In the genomic region with DNA sequence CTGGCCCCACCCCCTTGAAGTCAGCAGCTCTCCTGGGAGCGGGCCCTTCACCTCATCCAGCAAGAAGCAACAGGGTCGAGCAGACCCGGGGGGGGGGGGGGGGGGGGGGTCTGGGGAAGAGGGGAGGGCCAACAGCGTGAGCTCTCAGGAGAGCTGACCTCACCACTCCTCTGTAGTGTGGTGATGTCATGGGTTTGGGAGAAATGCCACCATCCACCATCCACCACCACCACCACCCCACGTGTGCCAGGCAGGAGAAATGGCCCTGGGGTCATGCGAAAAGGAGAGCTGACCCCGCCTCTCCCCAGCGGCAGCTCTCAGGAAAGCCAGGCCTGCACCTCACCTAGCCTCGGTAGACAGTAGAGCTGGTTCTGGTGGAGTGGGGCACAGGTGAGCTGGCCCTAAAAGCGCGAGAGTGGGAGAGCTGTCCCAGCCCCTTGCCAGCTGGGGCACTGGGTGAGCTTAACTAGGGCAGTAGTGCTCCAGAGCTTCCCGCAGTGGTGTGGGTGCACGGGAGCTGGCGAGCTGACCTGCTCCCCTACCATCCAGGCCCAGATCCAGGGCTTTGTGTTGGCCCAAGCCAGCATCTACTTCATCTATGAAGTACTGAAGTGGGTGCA, we compare ENCODE assay signal across 22 mouse cellular contexts. TPM values are rescaled to one million over a fixed set of nuclear protein-coding genes. Genes with fewer than 3 reads are reported as not detected.
A peak's percentile ranks its signal among the peaks of the same experiment; 100 is the strongest.
DNase-seq lines count a peak whose midpoint lies in the region; ATAC-seq lines count a peak whose summit lies in the region.
"Had no signal": no experiment of that assay in that cellular context is flagged by ENCODE, and none has a peak within 500 bp of the region (broad histone marks: within the 10 kb centered on the region; RNA-seq: fewer than 3 reads in every experiment).

No protein-coding gene starts in this region.

- H3K4me3 ChIP-seq in hindbrain, embryonic 12.5 days = no peak overlapping the region
- no peak overlapping the region for H3K4me3 ChIP-seq in hindbrain, embryonic 10.5 days
- no peak overlapping the region for H3K4me3 ChIP-seq in lung, embryonic 15.5 days
- no peak overlapping the region for H3K4me3 ChIP-seq in stomach, embryonic 15.5 days (replicated peaks)
- H3K4me3 ChIP-seq: forebrain, embryonic 12.5 days; heart, embryonic 15.5 days; hindbrain, embryonic 15.5 days; intestine, embryonic 15.5 days; limb, embryonic 15.5 days had no signal

- no peak overlapping the region for H3K27ac ChIP-seq in hindbrain, embryonic 12.5 days
- no peak overlapping the region for H3K27ac ChIP-seq in hindbrain, embryonic 10.5 days
- H3K27ac ChIP-seq in lung, embryonic 15.5 days = no peak overlapping the region
- H3K27ac ChIP-seq in stomach, embryonic 15.5 days = no peak overlapping the region
- H3K27ac ChIP-seq: forebrain, embryonic 12.5 days; heart, embryonic 15.5 days; hindbrain, embryonic 15.5 days; intestine, embryonic 15.5 days; limb, embryonic 15.5 days had no signal

- H3K27me3 ChIP-seq in hindbrain, embryonic 12.5 days = no peaks in the 10 kb centered on the region
- no peaks in the 10 kb centered on the region for H3K27me3 ChIP-seq in hindbrain, embryonic 10.5 days (ENCODE audit: insufficient read depth, poor library complexity, severe bottlenecking)
- H3K27me3 ChIP-seq in lung, embryonic 15.5 days = no peaks in the 10 kb centered on the region
- no peaks in the 10 kb centered on the region for H3K27me3 ChIP-seq in stomach, embryonic 15.5 days (replicated peaks)
- H3K27me3 ChIP-seq: forebrain, embryonic 12.5 days; heart, embryonic 15.5 days; hindbrain, embryonic 15.5 days; intestine, embryonic 15.5 days; limb, embryonic 15.5 days; Patski had no signal

- H3K9ac ChIP-seq in hindbrain, embryonic 12.5 days = no peak overlapping the region
- H3K9ac ChIP-seq in lung, embryonic 15.5 days = no peak overlapping the region
- H3K9ac ChIP-seq in stomach, embryonic 15.5 days = no peak overlapping the region
- H3K9ac ChIP-seq: forebrain, embryonic 12.5 days; heart, embryonic 15.5 days; hindbrain, embryonic 15.5 days; intestine, embryonic 15.5 days; limb, embryonic 15.5 days; liver, postnatal 0 days had no signal

- no peak overlapping the region for H3K4me2 ChIP-seq in hindbrain, embryonic 12.5 days (replicated peaks)
- H3K4me2 ChIP-seq in lung, embryonic 15.5 days = no peak overlapping the region
- no peak overlapping the region for H3K4me2 ChIP-seq in stomach, embryonic 15.5 days
- H3K4me2 ChIP-seq: forebrain, embryonic 12.5 days; heart, embryonic 15.5 days; hindbrain, embryonic 15.5 days; intestine, embryonic 15.5 days; limb, embryonic 15.5 days had no signal

- 88% methylated on average over 13 of the region's 14 CpGs for WGBS in hindbrain, embryonic 12.5 days
- 90% methylated on average over 14 of the region's 14 CpGs for WGBS in hindbrain, embryonic 10.5 days
- 79% methylated on average over 13 of the region's 14 CpGs for WGBS in lung, embryonic 15.5 days
- 84% methylated on average over 12 of the region's 14 CpGs for WGBS in stomach, embryonic 15.5 days

- no peak for DNase-seq in cerebellum, postnatal 14 days
- no peak for DNase-seq in hindbrain, embryonic 10.5 days (ENCODE audit: low spot score)
- DNase-seq in lung, postnatal 14 days = no peak
- no peak for DNase-seq in testis, postnatal 14 days (ENCODE audit: low spot score)
- DNase-seq: adrenal gland, adult 8-10 months; cerebellum, adult 9-11 months; gastrocnemius, postnatal 10 days; heart, adult 18-20 months; liver, postnatal 0 days; lung, postnatal 4 days; right cerebral cortex, postnatal 4 days; thymus, postnatal 25 days had no signal

- ATAC-seq in cerebellum, adult (ENCODE audit: insufficient number of reproducible peaks, low FRiP score, low TSS enrichment) = 0 out of 2 replicates have a peak, but pooled peaks have one; percentile 50
- ATAC-seq in hindbrain, embryonic 12.5 days (ENCODE audit: low FRiP score) = peak; percentile 50; the same call in 1 of the 2 replicates
- ATAC-seq in lung, embryonic 15.5 days (ENCODE audit: borderline replicate concordance, extremely low read depth, low FRiP score, low TSS enrichment) = peak; percentile 63; the same call in 1 of the 2 replicates
- peak; percentile 14; the same call in 1 of the 2 replicates for ATAC-seq in stomach, embryonic 15.5 days (ENCODE audit: insufficient read depth, low FRiP score, low read depth)
- ATAC-seq: intestine, embryonic 15.5 days; liver, postnatal 0 days; Patski had no signal

- H3K9me3 ChIP-seq in hindbrain, embryonic 12.5 days (replicated peaks) = no peaks in the 10 kb centered on the region
- H3K9me3 ChIP-seq in hindbrain, embryonic 10.5 days = no peaks in the 10 kb centered on the region
- H3K9me3 ChIP-seq in lung, embryonic 15.5 days = no peaks in the 10 kb centered on the region
- H3K9me3 ChIP-seq in stomach, embryonic 15.5 days = no peaks in the 10 kb centered on the region
- H3K9me3 ChIP-seq: forebrain, embryonic 12.5 days; heart, embryonic 15.5 days; hindbrain, embryonic 15.5 days; intestine, embryonic 15.5 days; limb, embryonic 15.5 days had no signal

- no peaks in the 10 kb centered on the region for H3K36me3 ChIP-seq in hindbrain, embryonic 12.5 days
- H3K36me3 ChIP-seq in hindbrain, embryonic 10.5 days = no peaks in the 10 kb centered on the region
- H3K36me3 ChIP-seq in lung, embryonic 15.5 days = no peaks in the 10 kb centered on the region
- no peaks in the 10 kb centered on the region for H3K36me3 ChIP-seq in stomach, embryonic 15.5 days
- H3K36me3 ChIP-seq: forebrain, embryonic 12.5 days; heart, embryonic 15.5 days; hindbrain, embryonic 15.5 days; intestine, embryonic 15.5 days; limb, embryonic 15.5 days had no signal

- no peaks in the 10 kb centered on the region for H3K4me1 ChIP-seq in hindbrain, embryonic 12.5 days
- no peaks in the 10 kb centered on the region for H3K4me1 ChIP-seq in hindbrain, embryonic 10.5 days (replicated peaks)
- no peaks in the 10 kb centered on the region for H3K4me1 ChIP-seq in lung, embryonic 15.5 days
- H3K4me1 ChIP-seq in stomach, embryonic 15.5 days = no peaks in the 10 kb centered on the region
- H3K4me1 ChIP-seq: forebrain, embryonic 12.5 days; hindbrain, embryonic 15.5 days; intestine, embryonic 15.5 days; limb, embryonic 15.5 days had no signal

RNA-seq across cellular contexts. Expression of a gene that starts 11.8 kb away (rescaled TPM):
- polyA plus RNA-seq in hindbrain, embryonic 12.5 days (2016; fragmentation: Nextera tagmentation; extraction: Ambion mirVana) = 10.7 and 11.2 TPM in 2 replicates
- 4.8 and 6.0 TPM in 2 replicates for polyA plus RNA-seq in hindbrain, embryonic 10.5 days (2016; fragmentation: Nextera tagmentation; extraction: Ambion mirVana)
- 12.5 and 12.9 TPM in 2 replicates for polyA plus RNA-seq in lung, embryonic 15.5 days (2015; fragmentation: Nextera tagmentation; extraction: Ambion mirVana)
- polyA plus RNA-seq in stomach, embryonic 15.5 days (2015; fragmentation: Nextera tagmentation; extraction: Ambion mirVana) = 10.3 and 10.4 TPM in 2 replicates

RNA-seq across cellular contexts. Expression of a gene that starts 43.3 kb away (rescaled TPM):
- 89.2 and 100 TPM in 2 replicates for polyA plus RNA-seq in hindbrain, embryonic 12.5 days (2016; fragmentation: Nextera tagmentation; extraction: Ambion mirVana)
- 112 and 119 TPM in 2 replicates for polyA plus RNA-seq in hindbrain, embryonic 10.5 days (2016; fragmentation: Nextera tagmentation; extraction: Ambion mirVana)
- 85.6 and 92.5 TPM in 2 replicates for polyA plus RNA-seq in lung, embryonic 15.5 days (2015; fragmentation: Nextera tagmentation; extraction: Ambion mirVana)
- 101 and 111 TPM in 2 replicates for polyA plus RNA-seq in stomach, embryonic 15.5 days (2015; fragmentation: Nextera tagmentation; extraction: Ambion mirVana)

RNA-seq across cellular contexts. Expression of a gene that starts 56.6 kb away (rescaled TPM):
- polyA plus RNA-seq in hindbrain, embryonic 12.5 days (2016; fragmentation: Nextera tagmentation; extraction: Ambion mirVana) = 168 and 172 TPM in 2 replicates
- 171 and 172 TPM in 2 replicates for polyA plus RNA-seq in hindbrain, embryonic 10.5 days (2016; fragmentation: Nextera tagmentation; extraction: Ambion mirVana)
- 119 and 128 TPM in 2 replicates for polyA plus RNA-seq in lung, embryonic 15.5 days (2015; fragmentation: Nextera tagmentation; extraction: Ambion mirVana)
- polyA plus RNA-seq in stomach, embryonic 15.5 days (2015; fragmentation: Nextera tagmentation; extraction: Ambion mirVana) = 137 and 145 TPM in 2 replicates
